Mouse (Mus musculus) thymus, adult 2 months (tissue): ENCODE data around the gene Akap11. TPM values are rescaled to one million over a fixed set of nuclear protein-coding genes. Genes with fewer than 3 reads are reported as not detected.

Source experiments
- DNase-seq: peaks from one replicate; pipeline ENCODE4 v3.0.0; 2021
- H3K27ac ChIP-seq: fragments of 200-500 bp; 2 replicates; pipeline ENCODE4 v1.5.1; 2012; ENCODE audit warnings: low read length, control low read depth; ENCODE audit not compliant: control insufficient read depth, insufficient read depth
- H3K27me3 ChIP-seq: fragments of 200-500 bp; 2 replicates; pipeline ENCODE4 v1.6.1; 2012; ENCODE audit warnings: mild to moderate bottlenecking, low read length, moderate library complexity, mixed read lengths; ENCODE audit not compliant: control insufficient read depth, insufficient read depth
- H3K36me3 ChIP-seq: fragments of 200-500 bp; 2 replicates; pipeline ENCODE4 v1.6.1; 2012; ENCODE audit warnings: mild to moderate bottlenecking, low read length, moderate library complexity; ENCODE audit not compliant: control insufficient read depth, insufficient read depth
- H3K4me1 ChIP-seq: fragments of 200-500 bp; replicated peaks from 2 replicates; pipeline ENCODE4 v1.6.1; 2012; ENCODE audit warnings: low read length; ENCODE audit not compliant: control insufficient read depth, insufficient read depth
- H3K4me3 ChIP-seq: fragments of 200-500 bp; 2 replicates; pipeline ENCODE4 v1.5.1; 2012; ENCODE audit warnings: mild to moderate bottlenecking, low read length, control low read depth, moderate library complexity; ENCODE audit not compliant: control insufficient read depth, insufficient read depth
- CTCF ChIP-seq: fragments of 200-500 bp; IDR thresholded peaks from 2 replicates; pipeline ENCODE4 v1.5.1; 2012; ENCODE audit warnings: mild to moderate bottlenecking, control low read depth, low read length, moderate library complexity, borderline replicate concordance; ENCODE audit not compliant: control insufficient read depth, poor library complexity, insufficient read depth; ENCODE audit errors: extremely low read depth
- POLR2A ChIP-seq: fragments of 200-500 bp; IDR thresholded peaks from 2 replicates; pipeline ENCODE4 v1.6.1; 2012; ENCODE audit warnings: mild to moderate bottlenecking, low read length, control low read depth, moderate library complexity; ENCODE audit not compliant: control insufficient read depth, poor library complexity, insufficient read depth; ENCODE audit errors: extremely low read depth
- WGBS: fragments of 180-500 bp; shearing (Covaris S2); methylation state at CpG from one replicate; pipeline ENCODE4 v1.1.7; 2018; 5-methylcytosine and 5-hydroxymethylcytosine counted together
- polyA plus RNA-seq: library from polyadenylated mRNA; depleted of rRNA; stranded (reverse); fragments of >200 nt; gene quantifications from 2 replicates; pipeline ENCODE4 v1.2.3, GENCODE M21; 2012; rRNA removed

Gene Akap11
- 7.5 and 8.2 TPM in 2 replicates for polyA plus RNA-seq

DNA sequence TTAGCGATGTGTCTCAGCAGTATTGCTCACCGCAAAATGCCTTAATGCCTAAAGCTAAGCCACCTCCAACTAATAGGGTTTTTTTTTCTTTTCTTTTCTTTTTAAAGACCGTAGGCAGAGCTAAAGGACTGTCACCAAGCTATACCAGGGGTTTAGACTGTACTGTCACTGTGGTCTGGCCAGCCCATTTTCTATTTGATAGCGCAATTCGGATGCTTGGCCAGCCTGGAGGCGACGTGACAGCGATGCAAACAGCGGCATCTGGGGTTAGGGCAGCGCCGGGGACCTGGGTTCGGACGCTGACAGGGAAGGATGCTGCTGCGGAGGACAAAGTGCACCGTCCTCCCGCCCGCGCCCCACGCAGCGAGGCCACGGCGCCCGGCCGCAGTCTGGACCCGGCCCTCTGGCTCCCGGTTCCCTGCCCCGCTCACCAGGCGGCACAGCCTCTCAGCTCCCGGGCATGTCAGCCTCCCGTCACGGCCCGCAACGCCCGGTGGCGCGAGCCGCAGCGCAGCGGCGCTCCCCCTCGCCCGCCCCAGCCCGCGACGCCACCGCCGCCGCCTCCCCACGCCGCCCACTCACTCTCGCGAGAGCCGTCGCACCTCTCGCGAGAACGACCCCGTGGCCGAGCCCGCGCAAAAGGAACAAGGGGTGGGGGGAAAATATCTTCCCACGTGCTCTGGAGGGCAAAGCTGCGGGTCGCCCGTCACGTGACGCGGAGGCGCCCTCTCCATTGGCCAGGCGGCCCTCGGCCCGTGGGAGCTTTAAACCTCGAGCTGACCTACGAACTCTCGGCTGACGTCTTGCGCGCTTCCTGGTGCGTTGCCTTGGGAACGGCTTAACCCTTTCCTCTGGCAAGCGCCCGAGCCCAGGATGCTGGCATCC lies at the start of gene Akap11:
TSS of gene Akap11 (minus strand) at position 528 of the 885 bp plus-strand sequence.
- TF ChIP-seq POLR2A, result peak; percentile 87
- peak; percentile 41; the same call in 1 of the 2 replicates for TF ChIP-seq CTCF
- H3K27me3 ChIP-seq, result no peaks in the 10 kb centered on the region
- DNase-seq, result peak; percentile 92
- H3K36me3 ChIP-seq, result no peaks in the 10 kb centered on the region
- under 1% methylated on average over 81 of the region's 82 CpGs for WGBS
- H3K27ac ChIP-seq, result no peak within 1 kb of the TSS; the same call in 1 of the 2 replicates
- peaks cover 4% of the 10 kb centered on the region for H3K4me1 ChIP-seq
- H3K4me3 ChIP-seq, result peak within 1 kb of the TSS; percentile 91

DNA sequence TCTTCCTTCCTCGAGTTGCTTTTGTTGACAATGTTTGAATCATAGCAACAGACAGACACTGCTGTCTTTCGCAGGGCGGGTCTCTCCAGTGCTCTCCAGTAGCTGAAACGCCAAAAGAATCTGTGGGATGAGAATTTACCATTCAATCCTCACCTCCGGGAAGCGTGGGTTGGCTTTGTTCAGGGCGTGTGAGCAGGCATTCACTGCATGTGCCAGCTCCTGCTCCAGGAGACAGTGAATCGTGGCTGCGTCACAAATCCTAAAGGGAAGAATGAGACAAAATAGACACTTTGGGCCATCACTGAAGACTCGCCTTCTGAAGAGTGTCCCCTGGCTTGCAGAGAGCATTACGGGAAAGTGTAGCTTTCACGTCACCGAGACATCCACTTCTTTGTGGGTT lies 47.6 kb upstream of the Akap11 start:
- 93% methylated on average over 13 of the region's 13 CpGs for WGBS
- no peaks in the 10 kb centered on the region for H3K4me1 ChIP-seq
- DNase-seq, result no peak
- TF ChIP-seq CTCF (no peak), POLR2A (no peak)
- H3K4me3 ChIP-seq, result no peak overlapping the region
- no peaks in the 10 kb centered on the region for H3K36me3 ChIP-seq
- no peaks in the 10 kb centered on the region for H3K27me3 ChIP-seq
- H3K27ac ChIP-seq, result no peak overlapping the region

DNA sequence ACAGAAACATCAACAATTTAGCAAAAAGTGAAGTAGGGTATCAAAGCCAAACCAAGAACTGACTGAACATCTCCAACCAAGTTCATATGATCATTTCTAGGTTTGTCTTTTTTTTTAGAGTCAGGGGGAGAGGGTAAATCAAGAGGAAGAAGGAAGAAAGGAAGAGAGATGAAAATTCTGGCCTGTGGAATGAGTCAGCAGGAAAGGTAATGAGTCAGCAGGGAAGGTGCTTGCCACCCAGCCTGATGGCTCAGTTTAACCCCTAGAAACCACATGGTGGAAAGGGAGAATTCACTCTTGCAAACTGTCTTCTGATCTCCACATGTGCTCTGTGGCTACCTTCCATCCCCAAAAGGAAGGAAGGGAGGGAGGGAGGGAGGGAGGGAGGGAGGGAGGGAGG lies 46.6 kb upstream of the Akap11 start:
- H3K4me1 ChIP-seq, result no peaks in the 10 kb centered on the region
- no peak overlapping the region for H3K27ac ChIP-seq
- no peak for TF ChIP-seq CTCF
- TF ChIP-seq POLR2A, result no peak
- no peak for DNase-seq
- H3K36me3 ChIP-seq, result no peaks in the 10 kb centered on the region
- no peak overlapping the region for H3K4me3 ChIP-seq
- no peaks in the 10 kb centered on the region for H3K27me3 ChIP-seq

DNA sequence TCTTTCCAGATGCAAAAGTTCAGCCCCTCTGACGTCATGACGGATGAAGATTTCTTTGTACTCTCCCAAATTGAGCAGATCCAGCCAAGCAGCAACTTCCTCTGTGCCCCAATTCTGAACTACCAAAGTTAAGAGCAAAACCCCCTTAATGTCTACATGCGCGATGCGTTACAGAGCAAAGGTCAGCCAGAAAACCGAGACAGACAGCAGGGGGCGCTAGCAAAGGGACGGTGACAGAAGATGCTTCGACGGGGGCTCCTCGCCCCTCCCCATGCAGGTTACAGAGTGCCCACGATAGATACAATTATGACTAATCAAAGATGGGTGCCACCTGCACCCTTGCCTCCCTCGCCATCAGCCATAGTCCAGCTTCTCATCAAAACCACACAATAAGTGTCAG lies 39.3 kb upstream of the Akap11 start:
- 88% methylated on average over 13 of the region's 13 CpGs for WGBS
- peak; percentile 11 for DNase-seq
- TF ChIP-seq CTCF, result no peak
- TF ChIP-seq POLR2A, result no peak
- H3K36me3 ChIP-seq, result no peaks in the 10 kb centered on the region
- H3K4me3 ChIP-seq, result no peak overlapping the region
- no peak overlapping the region for H3K27ac ChIP-seq
- H3K4me1 ChIP-seq, result no peaks in the 10 kb centered on the region
- no peaks in the 10 kb centered on the region for H3K27me3 ChIP-seq

DNA sequence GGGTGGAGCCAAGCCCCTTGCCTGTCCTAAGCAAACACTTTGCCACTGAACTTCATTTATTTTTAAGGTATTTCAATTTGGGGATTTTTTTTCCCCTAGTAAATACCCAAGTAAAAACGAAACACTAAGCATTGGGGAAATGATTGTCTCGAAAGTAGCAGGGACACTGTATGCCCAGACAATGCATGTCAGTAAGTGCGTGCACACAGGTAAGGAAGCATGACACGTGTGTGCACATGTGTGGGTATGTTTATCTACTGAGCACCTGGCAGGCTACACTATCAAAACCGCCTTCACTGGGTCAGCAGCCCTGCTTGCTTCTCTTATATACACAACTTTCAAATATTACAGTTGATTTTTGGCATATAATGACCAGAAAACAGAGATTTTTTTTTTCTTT lies 31.8 kb upstream of the Akap11 start:
- no peak for DNase-seq
- no peaks in the 10 kb centered on the region for H3K36me3 ChIP-seq
- H3K27me3 ChIP-seq, result no peaks in the 10 kb centered on the region
- H3K27ac ChIP-seq, result no peak overlapping the region
- H3K4me3 ChIP-seq, result no peak overlapping the region
- no peaks in the 10 kb centered on the region for H3K4me1 ChIP-seq
- TF ChIP-seq POLR2A (no peak), CTCF (no peak)
- 95% methylated on average over 5 of the region's 5 CpGs for WGBS

DNA sequence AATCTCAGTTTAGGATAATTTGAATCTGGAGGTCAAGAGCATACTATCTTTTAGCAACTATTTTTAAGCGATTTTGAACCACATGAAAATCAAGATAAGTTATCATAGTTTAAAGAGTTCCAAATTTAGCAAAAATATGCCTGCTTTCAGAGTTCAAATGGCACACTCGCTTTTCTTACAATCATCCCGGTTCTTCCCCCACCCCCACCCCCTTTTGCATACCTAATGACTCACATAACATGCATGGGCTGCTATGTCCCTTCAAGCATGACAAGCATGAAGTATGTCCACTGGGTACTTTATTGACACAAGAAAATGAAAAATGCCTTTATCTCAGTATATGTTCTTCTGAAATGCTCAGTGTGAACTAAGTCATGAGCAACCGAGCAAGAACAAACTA lies 29.8 kb upstream of the Akap11 start:
- Histone ChIP-seq H3K27me3 (no peaks in the 10 kb centered on the region), H3K4me1 (no peaks in the 10 kb centered on the region), H3K27ac (no peak overlapping the region), H3K36me3 (no peaks in the 10 kb centered on the region), H3K4me3 (no peak overlapping the region)
- DNase-seq, result no peak
- WGBS, result 84% methylated on average over 4 of the region's 4 CpGs
- no peak for TF ChIP-seq CTCF
- TF ChIP-seq POLR2A, result no peak

DNA sequence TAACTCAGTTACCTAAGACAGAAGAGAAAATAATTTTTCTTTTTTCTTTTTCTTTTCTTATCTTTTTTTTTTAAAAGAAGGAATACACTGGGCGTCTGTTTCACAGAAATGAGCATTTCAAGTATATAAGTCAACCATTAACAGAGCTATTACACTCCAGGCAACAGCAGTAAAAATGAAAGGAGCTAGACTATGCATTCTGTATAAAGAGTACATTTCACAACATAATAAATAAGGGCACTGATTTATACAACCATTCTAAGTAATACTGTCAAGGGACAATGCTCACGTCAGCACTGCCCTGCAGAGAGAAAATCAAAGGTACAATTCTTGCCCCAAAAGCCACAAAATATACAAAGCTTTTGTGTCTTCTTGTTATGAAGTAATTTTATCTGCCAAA lies 27.7 kb upstream of the Akap11 start:
- TF ChIP-seq CTCF (no peak), POLR2A (no peak)
- Histone ChIP-seq H3K27ac (no peak overlapping the region), H3K27me3 (no peaks in the 10 kb centered on the region), H3K4me1 (no peaks in the 10 kb centered on the region), H3K36me3 (no peaks in the 10 kb centered on the region), H3K4me3 (no peak overlapping the region)
- 89% methylated on average over 2 of the region's 2 CpGs for WGBS
- no peak for DNase-seq

DNA sequence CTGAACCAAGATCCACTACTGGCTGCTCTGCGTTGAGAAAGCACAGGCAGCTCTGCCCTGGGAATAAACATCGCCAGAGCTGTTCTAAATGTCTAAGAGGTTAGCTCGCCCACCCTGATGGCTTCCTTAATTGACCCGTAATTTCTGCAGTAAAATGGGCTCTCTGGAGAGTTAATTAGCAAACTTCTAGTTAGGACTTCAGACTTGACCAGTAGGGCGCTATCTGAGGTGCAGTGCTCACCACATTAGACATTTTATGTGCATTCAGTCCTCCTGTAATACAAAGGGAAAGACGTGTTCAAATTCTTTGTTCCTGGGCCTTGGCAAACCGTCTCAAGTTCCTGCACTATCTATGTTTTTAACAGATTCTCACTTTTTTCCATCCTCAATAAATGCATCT lies 26.6 kb upstream of the Akap11 start:
- Histone ChIP-seq H3K27ac (no peak overlapping the region), H3K4me3 (no peak overlapping the region), H3K4me1 (0 out of 2 replicates have a peak, but pooled peaks cover 4% of the 10 kb centered on the region), H3K27me3 (no peaks in the 10 kb centered on the region), H3K36me3 (no peaks in the 10 kb centered on the region)
- no peak for TF ChIP-seq POLR2A
- no peak for TF ChIP-seq CTCF
- DNase-seq, result no peak
- WGBS, result 95% methylated on average over 7 of the region's 7 CpGs
